Mouse (Mus musculus) monocyte, adult 2 months (primary cell): ENCODE measurements at regions not wholly inside any gene's neighbourhood (a gene's known extent, or its start where the extent isn't known, plus 50 kb on each side); places are given as distances from the start of the nearest gene placed in this dataset.

Experiments used
- DNase-seq, 2 experiments: peaks; one replicate each; pipeline ENCODE4 v3.0.0; 2022; ENCODE audit warnings: low spot score in 2 of 2, low read depth in 1 of 2

- DNase-seq: no peak
Measured at GRCm38 (mm10) chr4:47861151-47861550, 183.8 kb upstream of the Nr4a3 start.

DNA sequence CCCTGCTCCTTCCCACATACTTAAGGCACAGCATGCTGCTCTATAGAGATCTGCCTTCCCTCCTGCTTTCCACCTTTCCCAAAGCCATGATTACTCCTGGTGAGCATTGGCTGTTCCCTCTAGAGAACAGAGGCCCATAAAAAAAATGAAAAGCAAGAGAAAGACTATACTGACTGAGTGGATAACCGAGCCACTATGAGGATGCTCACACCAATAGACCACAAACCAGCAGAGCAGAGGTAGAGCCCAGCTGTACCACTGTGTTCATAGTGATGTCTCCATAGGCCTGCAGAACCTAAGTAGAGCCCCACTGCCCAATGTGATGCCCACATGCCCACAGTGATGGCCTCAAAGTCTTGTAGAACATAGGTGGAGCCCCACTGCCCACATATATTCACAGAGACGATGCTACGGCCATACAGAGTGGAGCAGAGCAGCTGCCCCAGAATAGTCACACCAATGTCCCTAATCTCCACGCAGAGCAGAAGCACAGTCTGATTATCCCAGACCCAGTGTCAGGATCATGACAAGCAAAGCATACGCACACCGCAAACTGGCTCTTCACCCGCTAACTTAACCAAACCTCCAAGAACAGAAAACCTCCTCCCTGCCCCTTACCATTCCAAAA, 174.8 kb upstream of the Nr4a3 start:
- DNase-seq: no peak

DNA sequence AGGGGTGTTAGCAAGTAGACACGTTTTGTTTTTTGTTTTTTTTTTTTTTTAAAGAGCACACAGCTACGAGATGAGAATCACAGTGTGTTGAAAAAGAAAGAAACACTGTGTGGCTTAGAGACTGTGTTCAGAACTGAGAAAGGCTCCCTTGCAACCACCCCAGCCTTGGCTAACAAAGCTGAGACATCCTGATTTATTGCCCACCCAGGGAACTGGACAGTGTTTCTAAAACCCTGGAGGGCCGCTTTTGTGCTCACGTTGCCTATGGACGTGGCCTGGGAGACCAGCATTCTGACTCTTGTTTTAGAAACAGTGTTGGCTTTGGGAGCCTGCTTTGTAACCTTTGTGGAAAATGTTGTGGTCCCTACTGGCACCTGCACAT, 174.3 kb upstream of the Nr4a3 start:
- no peak for DNase-seq

DNA sequence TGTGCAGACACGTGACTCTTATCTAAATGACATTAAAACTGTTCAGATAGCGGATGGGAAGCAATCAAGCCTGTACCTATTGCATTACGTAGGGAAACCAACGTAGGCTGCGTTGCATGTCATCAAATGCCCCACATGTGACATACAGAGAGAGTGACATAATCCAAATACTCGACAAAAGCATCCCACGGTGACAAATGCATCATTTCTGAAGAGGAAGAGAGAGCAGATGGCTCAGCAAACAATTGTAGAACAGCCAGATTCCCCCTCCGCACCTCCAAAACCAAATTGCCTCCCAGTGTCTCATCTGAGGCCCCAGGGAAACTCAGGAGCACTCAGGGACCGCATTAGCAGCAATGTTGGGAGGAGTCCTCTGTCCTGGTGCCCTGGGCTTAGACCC, 163.4 kb upstream of the Nr4a3 start:
- DNase-seq: no peak

DNA sequence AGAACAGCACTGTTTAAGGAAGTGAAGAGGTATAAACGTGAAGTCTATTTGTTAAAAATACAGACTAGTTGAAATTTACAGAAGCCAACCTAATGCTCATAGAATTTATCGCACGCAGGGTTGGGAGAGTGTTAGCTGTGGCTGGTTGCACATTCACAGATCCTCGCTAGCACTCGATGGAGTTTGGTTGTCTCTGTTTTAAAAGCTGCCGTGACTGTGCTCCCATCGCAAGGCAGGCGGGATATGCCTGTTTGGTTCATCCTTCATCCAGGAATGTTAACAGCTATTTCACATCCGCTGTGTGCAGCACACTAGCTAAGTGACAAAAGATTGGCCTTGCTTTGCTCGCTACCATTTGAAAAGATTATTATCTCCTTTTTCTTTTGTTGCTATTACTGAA, 162.9 kb upstream of the Nr4a3 start:
- no peak for DNase-seq

DNA sequence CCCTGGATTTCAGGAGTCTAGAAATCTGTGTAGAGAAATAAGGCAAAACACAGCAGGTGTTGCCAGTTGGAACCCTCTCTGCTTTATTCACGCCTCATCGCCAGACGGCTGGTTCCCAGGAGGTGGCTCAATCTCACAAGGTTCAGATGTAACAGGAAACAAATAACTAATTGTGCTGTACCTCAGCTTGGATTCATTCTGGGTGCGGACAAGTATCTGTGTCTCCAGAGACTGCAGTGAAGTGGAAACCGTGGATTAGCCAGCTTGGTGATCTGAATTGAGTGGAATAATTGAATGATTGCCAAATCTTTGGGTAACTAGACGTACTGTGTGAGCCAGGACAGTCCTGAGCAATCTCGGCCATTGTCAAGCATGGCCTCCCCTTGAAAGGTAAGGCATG, 145.4 kb upstream of the Nr4a3 start:
- no peak for DNase-seq

GRCm38 (mm10) chr4:47902749-47903148, 142.2 kb upstream of the Nr4a3 start:
- DNase-seq: no peak

GRCm38 (mm10) chr4:47912259-47912658, 132.7 kb upstream of the Nr4a3 start:
- no peak for DNase-seq

- DNase-seq: no peak
Measured at GRCm38 (mm10) chr4:47919576-47919975, 125.4 kb upstream of the Nr4a3 start.

GRCm38 (mm10) chr4:47931464-47931863, 113.5 kb upstream of the Nr4a3 start:
- DNase-seq: no peak

DNA sequence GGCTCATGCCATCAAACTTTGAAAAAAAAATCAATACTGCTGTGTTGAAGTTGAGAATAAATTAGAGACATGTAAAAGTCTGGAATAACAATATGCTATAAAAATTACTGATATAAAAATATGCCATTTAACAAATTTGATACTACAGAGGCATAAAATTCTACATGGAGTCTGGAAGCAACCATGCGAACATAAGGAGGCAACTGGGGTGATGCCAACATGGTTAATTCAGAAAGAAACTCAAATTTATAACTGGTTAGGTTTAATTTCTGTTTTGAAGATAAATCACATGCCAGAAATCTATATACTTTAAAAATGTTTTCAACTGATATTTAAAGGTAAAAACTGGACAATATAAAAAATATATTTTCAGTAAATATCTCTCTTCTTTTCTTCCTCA, 111.4 kb upstream of the Nr4a3 start:
- no peak for DNase-seq

GRCm38 (mm10) chr4:47935547-47935946, 109.4 kb upstream of the Nr4a3 start:
- DNase-seq: no peak

- DNase-seq: no peak
Measured at GRCm38 (mm10) chr4:47936470-47937125, 108.4 kb upstream of the Nr4a3 start.

- DNase-seq: no peak
Measured at GRCm38 (mm10) chr4:47947869-47948573, 96.9 kb upstream of the Nr4a3 start.

DNA sequence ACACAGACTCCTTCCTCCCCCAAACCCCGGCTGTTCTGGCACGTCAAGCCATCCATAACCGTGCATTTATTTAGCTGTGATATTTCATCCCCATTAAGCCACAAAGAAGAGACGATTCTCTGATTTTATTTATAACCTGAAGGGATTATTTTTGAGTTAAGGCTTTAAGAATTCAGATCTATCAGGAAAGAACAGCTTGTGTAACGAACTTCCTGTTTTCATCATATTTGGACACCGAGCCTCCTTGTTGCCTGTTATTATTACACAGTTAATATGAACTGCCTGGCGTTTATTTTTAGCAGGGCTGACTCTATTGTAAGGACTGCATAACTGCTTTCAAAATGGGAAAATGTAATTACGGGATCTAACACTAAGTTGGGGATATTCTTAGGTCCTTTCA, 96.2 kb upstream of the Nr4a3 start:
- DNase-seq: no peak

DNA sequence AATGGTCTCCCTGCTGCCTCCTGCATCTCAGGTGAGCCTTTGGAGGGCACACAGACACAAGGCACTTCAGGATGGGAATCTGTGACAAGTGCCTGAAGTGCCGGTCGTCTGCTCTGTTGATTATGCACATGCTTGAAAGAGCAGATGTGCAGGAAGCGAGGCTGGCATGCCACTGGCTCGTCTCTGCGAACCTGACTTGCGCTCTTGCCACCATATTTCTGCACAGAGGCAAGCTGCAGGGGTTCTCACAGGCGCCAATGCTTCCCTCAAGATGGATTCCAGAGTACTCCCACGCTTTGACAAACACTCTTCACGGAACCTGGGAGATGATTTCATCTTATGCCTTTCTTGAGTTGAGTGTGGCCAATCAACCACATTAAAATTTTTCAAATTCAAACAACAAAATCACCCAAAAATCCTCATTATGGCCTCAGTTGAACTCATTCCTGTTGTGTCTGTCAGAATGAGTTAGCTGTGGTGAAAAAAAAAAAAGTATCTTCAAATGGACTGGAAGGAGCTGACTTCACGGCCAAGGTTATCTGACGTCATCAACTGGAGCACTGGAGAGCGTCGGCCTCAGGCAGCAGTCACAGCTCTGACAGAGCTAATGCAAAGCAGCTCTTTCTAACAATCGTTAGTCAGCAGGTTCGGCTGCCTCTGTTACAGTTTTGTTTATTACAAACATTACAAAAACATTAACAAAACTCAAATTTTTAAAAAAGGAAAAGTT, 90.2 kb upstream of the Nr4a3 start:
- no peak for DNase-seq

DNA sequence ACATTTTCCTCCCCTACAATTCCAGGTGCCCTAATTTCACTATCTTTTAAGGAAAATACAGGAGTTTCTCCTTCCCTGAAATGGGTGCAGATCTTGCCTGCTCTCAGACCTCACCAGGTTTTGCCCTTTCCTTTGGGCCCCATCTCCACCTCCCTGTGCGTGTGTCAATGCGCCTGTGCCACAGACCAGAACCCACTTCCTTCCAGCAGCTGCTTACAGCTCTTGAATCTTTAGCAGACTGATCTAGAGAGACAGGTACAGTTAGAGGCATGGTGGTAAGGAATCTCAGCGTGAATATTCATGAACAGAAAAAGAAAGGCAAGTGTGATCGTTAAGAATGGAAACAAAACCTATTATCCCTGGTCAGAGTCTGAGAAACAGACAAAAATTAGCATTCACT, 80.3 kb upstream of the Nr4a3 start:
- no peak for DNase-seq

- DNase-seq: no peak
Measured at GRCm38 (mm10) chr4:47971861-47972260, 73.1 kb upstream of the Nr4a3 start.

GRCm38 (mm10) chr4:47979579-47980313, 65.2 kb upstream of the Nr4a3 start:
- no peak for DNase-seq
